Mouse (Mus musculus) spleen, adult 2 months (tissue): ENCODE measurements around the gene Myoz1.

Source experiments
- CTCF ChIP-seq: fragments of 200-500 bp; IDR thresholded peaks from 2 replicates; pipeline ENCODE4 v1.5.1; 2011; ENCODE audit warnings: mild to moderate bottlenecking, inconsistent platforms; ENCODE audit not compliant: insufficient read depth, insufficient read length, insufficient replicate concordance; ENCODE audit errors: extremely low read depth
- POLR2A ChIP-seq: fragments of 200-500 bp; IDR thresholded peaks from 2 replicates; pipeline ENCODE4 v1.6.1; 2011; ENCODE audit warnings: low read depth, low read length, inconsistent platforms

DNA sequence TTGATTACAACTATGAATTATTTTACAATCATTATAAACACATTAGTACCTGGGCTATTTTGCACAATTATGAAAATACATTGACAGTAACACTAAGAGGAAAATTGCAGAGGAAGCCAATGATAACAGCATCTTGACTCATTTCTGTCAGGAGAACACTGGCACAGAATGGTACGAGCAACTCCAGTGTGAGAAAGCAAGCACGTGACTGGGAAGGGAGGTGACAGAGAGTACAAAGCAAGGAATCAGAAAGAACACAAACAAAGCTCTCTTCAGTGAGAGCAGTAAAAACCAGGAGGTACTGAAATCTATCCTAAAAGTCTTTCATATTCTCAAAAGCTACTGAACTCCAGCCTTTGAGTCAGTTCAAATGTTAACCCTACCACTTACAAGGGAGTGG is 39.9 kb downstream of the Myoz1 start:
- TF ChIP-seq CTCF (no peak), POLR2A (no peak)
